In the genomic region with DNA sequence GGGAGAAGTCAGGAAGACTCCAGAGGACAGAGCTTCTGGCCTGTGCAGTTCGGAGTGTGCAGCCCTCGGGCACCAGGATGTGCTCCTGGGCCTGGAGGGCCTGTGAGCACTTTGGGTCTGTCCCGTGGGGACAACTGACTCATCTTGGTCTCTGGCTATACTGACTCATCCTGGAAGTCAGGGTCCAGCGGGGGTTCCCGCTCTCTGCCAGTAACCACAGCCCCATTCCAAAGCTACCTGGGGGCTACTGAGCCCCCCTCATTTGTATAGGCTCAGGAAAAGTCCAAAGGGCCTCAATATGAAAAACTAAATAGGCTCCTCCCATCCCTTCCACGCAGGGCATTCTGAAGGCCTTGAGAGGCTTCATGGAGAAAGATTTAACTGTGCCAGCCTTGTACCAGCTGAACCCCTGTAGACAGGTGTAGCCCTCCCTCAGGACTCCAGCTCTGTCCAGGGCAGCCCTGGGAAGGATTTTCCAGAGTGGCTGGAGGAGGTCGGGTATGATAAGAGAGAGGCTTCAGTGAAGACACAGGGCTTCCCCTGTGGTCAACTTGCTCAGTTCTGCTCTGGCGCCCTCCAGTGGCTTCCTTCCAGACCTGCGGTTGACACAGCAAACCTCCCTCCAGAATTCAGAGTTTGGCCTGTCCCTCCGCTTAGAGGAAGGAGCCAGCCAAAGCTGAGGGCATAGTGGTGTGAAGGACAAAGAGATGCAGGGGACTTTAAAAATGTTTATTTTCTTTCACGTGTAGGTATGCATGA, we compare ENCODE assay signal across 9 mouse cellular contexts. TPM values are rescaled to one million over a fixed set of nuclear protein-coding genes. Genes with fewer than 3 reads are reported as not detected.
A peak's percentile ranks its signal among the peaks of the same experiment; 100 is the strongest.
DNase-seq lines count a peak whose midpoint lies in the region; ATAC-seq and TF ChIP-seq lines count a peak whose summit lies in the region.
"Had no signal": no experiment of that assay in that cellular context is flagged by ENCODE, and none has a peak within 500 bp of the region (broad histone marks: within the 10 kb centered on the region; RNA-seq: fewer than 3 reads in every experiment).

No protein-coding gene starts in this region.

- H3K27me3 ChIP-seq in embryonic facial prominence, embryonic 14.5 days (replicated peaks; ENCODE audit: control insufficient read depth, insufficient read depth, low read length) = no peaks in the 10 kb centered on the region
- no peaks in the 10 kb centered on the region for H3K27me3 ChIP-seq in heart, postnatal 0 days (ENCODE audit: control insufficient read depth, insufficient read depth, low read length)
- H3K27me3 ChIP-seq in lung, postnatal 0 days (replicated peaks; ENCODE audit: insufficient read depth, low read length) = no peaks in the 10 kb centered on the region
- H3K27me3 ChIP-seq: limb, embryonic 12.5 days had no signal

- peak; percentile 70; the same call in 1 of the 2 replicates for ATAC-seq in embryonic facial prominence, embryonic 14.5 days (ENCODE audit: low read depth)
- peak; percentile 82 for ATAC-seq in heart, postnatal 0 days (ENCODE audit: insufficient read depth, low read depth)
- peak; percentile 88 for ATAC-seq in lung, postnatal 0 days

- H3K36me3 ChIP-seq in embryonic facial prominence, embryonic 14.5 days (ENCODE audit: control insufficient read depth, insufficient read depth, low read length) = no peaks in the 10 kb centered on the region
- H3K36me3 ChIP-seq in heart, postnatal 0 days (replicated peaks; ENCODE audit: control insufficient read depth, insufficient read depth, low read length) = no peaks in the 10 kb centered on the region
- H3K36me3 ChIP-seq in lung, postnatal 0 days (ENCODE audit: insufficient read depth, low read length) = no peaks in the 10 kb centered on the region
- H3K36me3 ChIP-seq: limb, embryonic 12.5 days had no signal

- TF ChIP-seq CTCF in heart, postnatal 0 days (IDR thresholded peaks at IDR 0.05; ENCODE audit: low read depth) = peak; percentile 87
- TF ChIP-seq CTCF in layer of hippocampus, adult 2 months (conservative IDR thresholded peaks at IDR 0.05) = peak; percentile 95
- peak; percentile 92 for TF ChIP-seq CTCF in lung, postnatal 0 days (IDR thresholded peaks at IDR 0.05)

- no peak overlapping the region for H3K9ac ChIP-seq in embryonic facial prominence, embryonic 14.5 days (ENCODE audit: low read depth, low read length)
- no peak overlapping the region for H3K9ac ChIP-seq in heart, postnatal 0 days (replicated peaks; ENCODE audit: low read depth, low read length)
- H3K9ac ChIP-seq in lung, postnatal 0 days (replicated peaks; ENCODE audit: low read depth) = no peak overlapping the region
- H3K9ac ChIP-seq: limb, embryonic 12.5 days had no signal

- H3K9me3 ChIP-seq in embryonic facial prominence, embryonic 14.5 days (ENCODE audit: control insufficient read depth, low read length) = no peaks in the 10 kb centered on the region
- H3K9me3 ChIP-seq in heart, postnatal 0 days (replicated peaks; ENCODE audit: control insufficient read depth, low read length) = no peaks in the 10 kb centered on the region
- H3K9me3 ChIP-seq in lung, postnatal 0 days (ENCODE audit: low read length) = no peaks in the 10 kb centered on the region
- H3K9me3 ChIP-seq: limb, embryonic 12.5 days had no signal

- no peak overlapping the region; the same call in 1 of the 2 replicates for H3K27ac ChIP-seq in embryonic facial prominence, embryonic 14.5 days (replicated peaks; ENCODE audit: low read depth, low read length)
- H3K27ac ChIP-seq in heart, postnatal 0 days (ENCODE audit: low read depth) = no peak overlapping the region
- H3K27ac ChIP-seq in layer of hippocampus, adult 2 months = no peak overlapping the region
- H3K27ac ChIP-seq in lung, postnatal 0 days (ENCODE audit: low read length) = no peak overlapping the region
- H3K27ac ChIP-seq: limb, embryonic 12.5 days had no signal

- DNase-seq in CD8-positive naive resting alpha-beta T cell, adult 2 months (ENCODE audit: low read depth in 2 of 2, low spot score in 2 of 2) = peak; percentile 71 to 81
- DNase-seq in adrenal gland, postnatal 4 days (ENCODE audit: low spot score in 2 of 2) = peak; percentile 51 to 81
- peak; percentile 85 for DNase-seq in embryonic facial prominence, embryonic 14.5 days (ENCODE audit: low spot score)
- DNase-seq in heart, postnatal 0 days (ENCODE audit: low spot score) = peak; percentile 85
- peak; percentile 80 to 86 for DNase-seq in layer of hippocampus, adult 2 months (ENCODE audit: low spot score in 2 of 2)
- peak; percentile 92 for DNase-seq in lung, postnatal 0 days (ENCODE audit: low spot score)
- peak; percentile 80 for DNase-seq in retina, postnatal 1 day
- peak; percentile 77 to 80 for DNase-seq in thymus, postnatal 36 days

- 33% methylated on average over 11 of the region's 11 CpGs for WGBS in embryonic facial prominence, embryonic 14.5 days
- 34% methylated on average over 11 of the region's 11 CpGs for WGBS in heart, postnatal 0 days
- WGBS in lung, postnatal 0 days = 41% methylated on average over 11 of the region's 11 CpGs

- H3K4me3 ChIP-seq in embryonic facial prominence, embryonic 14.5 days (ENCODE audit: low read depth, low read length) = no peak overlapping the region
- H3K4me3 ChIP-seq in heart, postnatal 0 days (ENCODE audit: low read depth, low read length) = no peak overlapping the region
- H3K4me3 ChIP-seq in layer of hippocampus, adult 2 months = no peak overlapping the region
- H3K4me3 ChIP-seq in lung, postnatal 0 days (ENCODE audit: low read depth, low read length) = no peak overlapping the region
- H3K4me3 ChIP-seq: limb, embryonic 12.5 days had no signal

- no peak overlapping the region for H3K4me2 ChIP-seq in embryonic facial prominence, embryonic 14.5 days (ENCODE audit: low read depth, low read length)
- H3K4me2 ChIP-seq in heart, postnatal 0 days (ENCODE audit: low read depth, low read length) = no peak overlapping the region
- H3K4me2 ChIP-seq in lung, postnatal 0 days (replicated peaks; ENCODE audit: low read depth, low read length) = no peak overlapping the region
- H3K4me2 ChIP-seq: limb, embryonic 12.5 days had no signal

- no peak for TF ChIP-seq EP300 in heart, postnatal 0 days (IDR thresholded peaks at IDR 0.05; ENCODE audit: low read depth)
- no peak for TF ChIP-seq EP300 in lung, postnatal 0 days (IDR thresholded peaks at IDR 0.05)

- H3K4me1 ChIP-seq in embryonic facial prominence, embryonic 14.5 days (ENCODE audit: control insufficient read depth, insufficient read depth, low read length) = no peaks in the 10 kb centered on the region; the same call in 1 of the 2 replicates
- H3K4me1 ChIP-seq in heart, postnatal 0 days (ENCODE audit: control insufficient read depth, insufficient read depth) = 0 out of 2 replicates have a peak, but pooled peaks cover 8% of the 10 kb centered on the region
- H3K4me1 ChIP-seq in lung, postnatal 0 days (ENCODE audit: insufficient read depth, low read depth, low read length) = no peaks in the 10 kb centered on the region

RNA-seq across cellular contexts. Expression of a gene that starts 22.5 kb away (rescaled TPM):
- 10 to 100 TPM; 60.6 to 61.6 TPM for total RNA-seq in adrenal gland, postnatal 4 days (2021)
- 11.8 and 14.2 TPM in 2 replicates for polyA plus RNA-seq in embryonic facial prominence, embryonic 14.5 days (2014; fragmentation: Nextera tagmentation; extraction: Ambion mirVana)
- total RNA-seq in heart, postnatal 0 days (2014; rRNA removed; ENCODE audit: low replicate concordance) = 77.9 and 83.1 TPM in 2 replicates
- 27.6 and 28.6 TPM in 2 replicates for polyA plus RNA-seq in heart, postnatal 0 days (2015; fragmentation: Nextera tagmentation; extraction: Ambion mirVana)
- total RNA-seq in layer of hippocampus, adult 2 months (2021) = 10 to 100 TPM; 17.8 to 18.3 TPM
- 30.8 and 44.3 TPM in 2 replicates for polyA plus RNA-seq in lung, postnatal 0 days (2015; fragmentation: Nextera tagmentation; extraction: Ambion mirVana)

RNA-seq across cellular contexts. Expression of a gene that starts 23.9 kb away (rescaled TPM):
- 100 to 1,000 TPM; 107 to 108 TPM for total RNA-seq in adrenal gland, postnatal 4 days (2021)
- 182 and 196 TPM in 2 replicates for polyA plus RNA-seq in embryonic facial prominence, embryonic 14.5 days (2014; fragmentation: Nextera tagmentation; extraction: Ambion mirVana)
- 77.5 and 78.5 TPM in 2 replicates for total RNA-seq in heart, postnatal 0 days (2014; rRNA removed; ENCODE audit: low replicate concordance)
- polyA plus RNA-seq in heart, postnatal 0 days (2015; fragmentation: Nextera tagmentation; extraction: Ambion mirVana) = 61.9 and 65.5 TPM in 2 replicates
- 100 to 1,000 TPM; 168 to 196 TPM for total RNA-seq in layer of hippocampus, adult 2 months (2021)
- polyA plus RNA-seq in lung, postnatal 0 days (2015; fragmentation: Nextera tagmentation; extraction: Ambion mirVana) = 105 and 107 TPM in 2 replicates

RNA-seq across cellular contexts. Expression of a gene that starts 37.1 kb away (rescaled TPM):
- total RNA-seq in adrenal gland, postnatal 4 days (2021) = 1 to 10 TPM; 1.4 to 2.1 TPM
- 0.63 and 1.2 TPM in 2 replicates for polyA plus RNA-seq in embryonic facial prominence, embryonic 14.5 days (2014; fragmentation: Nextera tagmentation; extraction: Ambion mirVana)
- not detected in 2 replicates for total RNA-seq in heart, postnatal 0 days (2014; rRNA removed; ENCODE audit: low replicate concordance)
- 0.19 and 0.31 TPM in 2 replicates for polyA plus RNA-seq in heart, postnatal 0 days (2015; fragmentation: Nextera tagmentation; extraction: Ambion mirVana)
- 1 to 10 TPM; 1.1 to 1.6 TPM for total RNA-seq in layer of hippocampus, adult 2 months (2021)
- polyA plus RNA-seq in lung, postnatal 0 days (2015; fragmentation: Nextera tagmentation; extraction: Ambion mirVana) = 0.44 and 0.88 TPM in 2 replicates

RNA-seq across cellular contexts. Expression of a gene that starts 39.5 kb away (rescaled TPM):
- total RNA-seq in adrenal gland, postnatal 4 days (2021) = 10 to 100 TPM; 33.7 to 36.5 TPM
- polyA plus RNA-seq in embryonic facial prominence, embryonic 14.5 days (2014; fragmentation: Nextera tagmentation; extraction: Ambion mirVana) = 30.8 and 30.9 TPM in 2 replicates
- 28.3 and 35.5 TPM in 2 replicates for total RNA-seq in heart, postnatal 0 days (2014; rRNA removed; ENCODE audit: low replicate concordance)
- 10.4 and 12.6 TPM in 2 replicates for polyA plus RNA-seq in heart, postnatal 0 days (2015; fragmentation: Nextera tagmentation; extraction: Ambion mirVana)
- 10 to 100 TPM; 38.0 to 40.5 TPM for total RNA-seq in layer of hippocampus, adult 2 months (2021)
- polyA plus RNA-seq in lung, postnatal 0 days (2015; fragmentation: Nextera tagmentation; extraction: Ambion mirVana) = 21.3 and 22.5 TPM in 2 replicates

RNA-seq across cellular contexts. Expression of a gene that starts 48.6 kb away (rescaled TPM):
- total RNA-seq in adrenal gland, postnatal 4 days (2021) = 10 to 100 TPM; 25.0 to 33.4 TPM
- 14.3 and 15.9 TPM in 2 replicates for polyA plus RNA-seq in embryonic facial prominence, embryonic 14.5 days (2014; fragmentation: Nextera tagmentation; extraction: Ambion mirVana)
- total RNA-seq in heart, postnatal 0 days (2014; rRNA removed; ENCODE audit: low replicate concordance) = 5.8 and 12.6 TPM in 2 replicates
- polyA plus RNA-seq in heart, postnatal 0 days (2015; fragmentation: Nextera tagmentation; extraction: Ambion mirVana) = 7.8 and 8.3 TPM in 2 replicates
- total RNA-seq in layer of hippocampus, adult 2 months (2021) = 1 to 10 TPM; 3.0 to 3.9 TPM
- 7.2 and 9.1 TPM in 2 replicates for polyA plus RNA-seq in lung, postnatal 0 days (2015; fragmentation: Nextera tagmentation; extraction: Ambion mirVana)
